Mouse (Mus musculus) liver, embryonic 14.5 days (tissue): ENCODE results near the gene Dtnbp1. TPM values are rescaled to one million over a fixed set of nuclear protein-coding genes. Genes with fewer than 3 reads are reported as not detected.

Experiments used
- ATAC-seq: fragments of 200-750 bp; cut with Nextera tagmentation; 2 replicates; pipeline ENCODE4 v1.8.0; 2017; ENCODE audit warnings: moderate number of reproducible peaks, mild to moderate bottlenecking, moderate library complexity; ENCODE audit not compliant: insufficient read depth
- DNase-seq, 3 experiments: peaks; one replicate each; pipeline ENCODE4 v3.0.0-alpha.2; 2012 to 2013; ENCODE audit warnings: low read depth in 3 of 3, low spot score in 3 of 3
- H3K27ac ChIP-seq: fragments of 300-500 bp; sonication (generic); 2 replicates; pipeline ENCODE4 v1.5.1; 2014; ENCODE audit warnings: moderate library complexity, mild to moderate bottlenecking, control low read depth, inconsistent platforms
- H3K27me3 ChIP-seq: fragments of 300-500 bp; sonication (generic); 2 replicates; pipeline ENCODE4 v1.6.1; 2014; ENCODE audit warnings: mild to moderate bottlenecking, low read length, moderate library complexity; ENCODE audit not compliant: control insufficient read depth, insufficient read depth
- H3K36me3 ChIP-seq: fragments of 300-500 bp; sonication (generic); replicated peaks from 2 replicates; pipeline ENCODE4 v1.6.1; 2014; ENCODE audit warnings: low read depth; ENCODE audit not compliant: control insufficient read depth, insufficient read depth
- H3K4me1 ChIP-seq, 2 experiments: fragments of 200-500 bp in 1 of 2; fragments of 300-500 bp in 1 of 2; sonication (generic) in 1 of 2; replicated peaks; 2 replicates each; pipeline ENCODE4 v1.6.1; 2012 to 2014; ENCODE audit warnings: antibody characterized with exemption in 1 of 2, inconsistent platforms in 1 of 2, low read length in 1 of 2; ENCODE audit not compliant: control insufficient read depth in 2 of 2, insufficient read depth in 2 of 2
- H3K4me2 ChIP-seq: fragments of 300-500 bp; sonication (generic); 2 replicates; pipeline ENCODE4 v1.6.1; 2014; ENCODE audit warnings: low read depth, mild to moderate bottlenecking, control low read depth, moderate library complexity
- H3K4me3 ChIP-seq, 2 experiments: fragments of 200-500 bp in 1 of 2; fragments of 300-500 bp in 1 of 2; sonication (generic) in 1 of 2; 2 replicates each; pipeline ENCODE4 v1.5.1; 2012 to 2014; ENCODE audit warnings: low read depth in 2 of 2, low read length in 2 of 2, mild to moderate bottlenecking in 2 of 2, control low read depth in 1 of 2, inconsistent platforms in 1 of 2, moderate library complexity in 1 of 2; ENCODE audit not compliant: insufficient read depth in 1 of 2
- H3K9ac ChIP-seq: fragments of 300-500 bp; sonication (generic); replicated peaks from 2 replicates; pipeline ENCODE4 v1.6.1; 2014; ENCODE audit warnings: mild to moderate bottlenecking, control low read depth, moderate library complexity
- H3K9me3 ChIP-seq: fragments of 300-500 bp; sonication (generic); 2 replicates; pipeline ENCODE4 v1.6.1; 2016; ENCODE audit warnings: low read length, mixed read lengths; ENCODE audit not compliant: control insufficient read depth
- CTCF ChIP-seq: IDR thresholded peaks from 2 replicates; pipeline ENCODE4 v1.5.1; 2016; ENCODE audit warnings: antibody characterized with exemption, low read depth, control low read depth
- EP300 ChIP-seq: IDR thresholded peaks from 2 replicates; pipeline ENCODE4 v1.6.1; 2016; ENCODE audit warnings: antibody characterized with exemption, low read depth
- WGBS: fragments of 180-500 bp; shearing (Covaris S2); extraction: QIAGEN DNeasy Blood & Tissue Kit; methylation state at CpG from one replicate; pipeline ENCODE4 v1.1.7; 2014; ENCODE audit not compliant: insufficient replicate concordance; 5-methylcytosine and 5-hydroxymethylcytosine counted together
- polyA plus RNA-seq, 2 experiments: library from polyadenylated mRNA; depleted of rRNA in 1 of 2; stranded (reverse) in 1 of 2; unstranded in 1 of 2; fragments of >200 nt; fragmentation: Nextera tagmentation in 1 of 2; extraction: Ambion mirVana in 1 of 2; gene quantifications; 2 replicates each; pipeline versions ENCODE4 v1.2.1 to v1.2.3; 2012 to 2014

Gene Dtnbp1
- polyA plus RNA-seq, 2 experiments = 18.9 to 25.0 TPM

GRCm38 (mm10) chr13:44943618-44944017, 58.3 kb downstream of the Dtnbp1 start:
- no peaks in the 10 kb centered on the region for H3K36me3 ChIP-seq
- 71% methylated on average over 2 of the region's 2 CpGs for WGBS

GRCm38 (mm10) chr13:44939326-44940035, 62.5 kb downstream of the Dtnbp1 start:
- WGBS = 54% methylated on average over 8 of the region's 8 CpGs
- no peaks in the 10 kb centered on the region for H3K9me3 ChIP-seq
- no peak overlapping the region for H3K9ac ChIP-seq
- no peak for ATAC-seq
- H3K4me2 ChIP-seq = no peak overlapping the region
- H3K4me3 ChIP-seq = no peak overlapping the region
- TF ChIP-seq CTCF (no peak), EP300 (no peak)
- H3K4me1 ChIP-seq = peaks cover 0 to 2% of the 10 kb centered on the region in 2 experiments; a peak in 2 of 4 replicates
- no peak for DNase-seq
- no peaks in the 10 kb centered on the region for H3K27me3 ChIP-seq
- H3K27ac ChIP-seq = no peak overlapping the region
- H3K36me3 ChIP-seq = no peaks in the 10 kb centered on the region

More at GRCm38 (mm10) chr13:44943618-44944017, 58.3 kb downstream of the Dtnbp1 start:
- DNase-seq = no peak
- Histone ChIP-seq H3K4me1 (no peaks in the 10 kb centered on the region; a peak in 1 of 4 replicates), H3K4me3 (no peak overlapping the region), H3K9me3 (no peaks in the 10 kb centered on the region), H3K27ac (no peak overlapping the region), H3K4me2 (no peak overlapping the region), H3K27me3 (no peaks in the 10 kb centered on the region), H3K9ac (no peak overlapping the region)
- TF ChIP-seq CTCF = no peak
- no peak for TF ChIP-seq EP300
- no peak for ATAC-seq

DNA sequence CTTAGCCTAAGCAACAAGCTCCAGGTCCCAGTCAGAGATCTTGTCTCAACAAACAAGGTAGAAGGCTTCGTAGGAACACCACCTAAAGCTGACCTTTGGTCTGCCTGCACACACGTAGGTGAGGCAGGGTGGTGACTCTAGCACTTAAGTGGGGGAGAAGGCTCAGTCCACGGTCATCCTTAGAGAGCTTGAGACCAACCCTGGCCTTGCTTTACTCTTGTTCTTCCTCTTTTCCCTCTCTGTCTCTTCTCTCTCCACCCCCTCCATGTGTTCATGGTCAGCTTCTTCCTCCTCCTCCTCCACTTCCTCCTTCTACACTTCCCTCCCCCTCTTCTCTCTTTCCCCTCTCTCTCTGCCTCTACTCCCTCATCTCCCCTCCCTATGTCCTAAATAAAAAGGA, 64.3 kb downstream of the Dtnbp1 start:
- no peak overlapping the region for H3K9ac ChIP-seq
- H3K9me3 ChIP-seq = no peaks in the 10 kb centered on the region
- no peak overlapping the region for H3K4me3 ChIP-seq
- TF ChIP-seq EP300 = no peak
- no peak for TF ChIP-seq CTCF
- WGBS = 32% methylated on average over 3 of the region's 3 CpGs
- H3K27ac ChIP-seq = no peak overlapping the region
- DNase-seq (no peak), ATAC-seq (no peak)
- no peaks in the 10 kb centered on the region for H3K36me3 ChIP-seq
- H3K4me1 ChIP-seq = peaks cover 0 to 2% of the 10 kb centered on the region in 2 experiments; a peak in 2 of 4 replicates
- H3K4me2 ChIP-seq = no peak overlapping the region
- H3K27me3 ChIP-seq = no peaks in the 10 kb centered on the region

- DNase-seq (no peak), ATAC-seq (no peak)
- Histone ChIP-seq H3K4me1 (peaks cover 0 to 2% of the 10 kb centered on the region in 2 experiments; a peak in 2 of 4 replicates), H3K9me3 (no peaks in the 10 kb centered on the region), H3K9ac (no peak overlapping the region), H3K27ac (no peak overlapping the region), H3K4me3 (no peak overlapping the region), H3K27me3 (no peaks in the 10 kb centered on the region), H3K36me3 (no peaks in the 10 kb centered on the region), H3K4me2 (no peak overlapping the region)
- 71% methylated on average over 7 of the region's 7 CpGs for WGBS
- TF ChIP-seq EP300 = no peak
- TF ChIP-seq CTCF = no peak
Measured at GRCm38 (mm10) chr13:44933575-44933974, 68.4 kb downstream of the Dtnbp1 start.

DNA sequence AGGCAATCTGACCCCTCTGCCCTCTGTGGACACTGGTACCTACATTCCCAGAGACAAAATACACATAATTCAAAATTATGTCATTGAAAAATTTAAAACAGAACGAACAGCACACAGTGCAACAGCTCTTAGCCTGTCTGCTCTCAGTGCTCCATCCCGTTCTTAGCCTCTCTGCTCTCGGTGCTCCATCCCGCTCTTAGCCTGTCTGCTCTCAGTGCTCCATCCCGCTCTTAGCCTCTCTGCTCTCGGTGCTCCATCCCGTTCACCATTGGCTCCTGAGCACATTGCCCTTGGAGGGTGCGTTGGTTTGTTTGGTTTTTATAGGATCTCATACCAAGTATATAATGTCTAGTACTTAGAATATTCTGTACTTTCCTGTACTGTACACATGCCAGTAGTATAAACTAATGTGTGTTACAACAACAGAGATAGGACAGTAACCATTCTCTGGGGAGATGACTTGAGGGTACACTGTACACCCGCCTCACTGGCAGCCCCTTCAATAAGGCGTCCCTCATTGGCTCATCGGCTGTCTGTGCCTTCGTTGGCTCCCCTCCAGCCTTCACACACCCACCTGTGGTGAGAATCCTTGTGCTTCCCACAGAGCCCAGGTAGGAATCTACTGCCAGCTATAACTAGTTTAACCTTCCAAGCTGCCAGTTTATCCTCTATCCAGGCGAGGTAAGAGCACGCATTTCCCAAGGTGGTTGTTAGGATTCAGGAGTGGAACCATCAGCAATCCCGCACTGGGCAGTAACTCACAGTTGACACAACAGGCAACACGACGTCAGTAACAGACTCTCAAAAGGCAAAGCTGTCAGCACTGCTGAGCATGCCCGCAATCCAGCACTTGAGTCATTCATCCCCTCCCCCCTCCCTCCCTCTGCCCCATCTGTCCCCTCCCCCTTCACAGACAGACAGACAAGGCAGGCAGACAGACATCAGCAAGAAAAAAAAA, 69.4 kb downstream of the Dtnbp1 start:
- no peak for TF ChIP-seq CTCF
- no peak for TF ChIP-seq EP300
- Histone ChIP-seq H3K27me3 (no peaks in the 10 kb centered on the region), H3K9me3 (no peaks in the 10 kb centered on the region), H3K9ac (no peak overlapping the region), H3K36me3 (no peaks in the 10 kb centered on the region), H3K27ac (no peak overlapping the region), H3K4me1 (peaks cover 0 to 2% of the 10 kb centered on the region in 2 experiments; a peak in 1 of 4 replicates), H3K4me3 (no peak overlapping the region), H3K4me2 (no peak overlapping the region)
- ATAC-seq (no peak), DNase-seq (no peak)
- WGBS = 73% methylated on average over 18 of the region's 18 CpGs
